Mouse (Mus musculus) natural killer cell, adult 2 months (primary cell): ENCODE results near the gene Tspear.
"Not testable (repeated sequence)": the region's sequence is repeated elsewhere in the genome, so short reads cannot be mapped to it uniquely, and the experiment has no call there.

ENCODE experiments used
- DNase-seq, 2 experiments: peaks; one replicate each; pipeline ENCODE4 v3.0.0; 2022; ENCODE audit warnings: low spot score in 2 of 2

The Tspear gene

GRCm38 (mm10) chr10:77787876-77788275 lies 101.5 kb downstream of the Tspear start, which contains the start of gene Gm7137:
Gene Gm7137, minus strand, starts transcription at chr10:77788200.
- DNase-seq, result not testable (repeated sequence)

- no peak for DNase-seq
Measured at GRCm38 (mm10) chr10:77788621-77789020, 102.3 kb downstream of the Tspear start.

GRCm38 (mm10) chr10:77794976-77795375 lies 108.6 kb downstream of the Tspear start, which contains the start of gene Gm9639:
Gene Gm9639, minus strand, starts transcription at chr10:77795076.
- DNase-seq, result no peak

DNA sequence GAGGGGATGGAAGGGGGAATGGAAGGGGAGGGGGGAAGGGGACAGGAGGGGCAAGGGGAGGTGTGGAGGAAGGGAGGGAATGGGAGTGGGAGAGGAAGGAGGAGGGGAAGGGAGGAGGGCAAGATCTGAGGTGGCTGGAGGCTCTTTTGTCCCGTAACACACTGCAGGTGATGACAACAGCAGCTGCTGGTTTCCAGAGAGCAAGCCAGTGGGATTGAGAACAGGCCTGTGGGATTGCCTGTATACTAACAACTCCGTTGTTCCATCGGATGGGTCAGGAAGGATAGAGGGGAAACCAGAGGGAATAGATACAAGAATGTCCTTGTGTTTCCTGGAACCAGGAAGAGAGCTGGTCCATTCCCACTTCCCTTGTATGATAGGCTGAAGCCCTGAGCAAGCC lies 111.3 kb downstream of the Tspear start:
- no peak for DNase-seq

GRCm38 (mm10) chr10:77798164-77798920 lies 112.0 kb downstream of the Tspear start:
- DNase-seq, result not testable (repeated sequence)

DNA sequence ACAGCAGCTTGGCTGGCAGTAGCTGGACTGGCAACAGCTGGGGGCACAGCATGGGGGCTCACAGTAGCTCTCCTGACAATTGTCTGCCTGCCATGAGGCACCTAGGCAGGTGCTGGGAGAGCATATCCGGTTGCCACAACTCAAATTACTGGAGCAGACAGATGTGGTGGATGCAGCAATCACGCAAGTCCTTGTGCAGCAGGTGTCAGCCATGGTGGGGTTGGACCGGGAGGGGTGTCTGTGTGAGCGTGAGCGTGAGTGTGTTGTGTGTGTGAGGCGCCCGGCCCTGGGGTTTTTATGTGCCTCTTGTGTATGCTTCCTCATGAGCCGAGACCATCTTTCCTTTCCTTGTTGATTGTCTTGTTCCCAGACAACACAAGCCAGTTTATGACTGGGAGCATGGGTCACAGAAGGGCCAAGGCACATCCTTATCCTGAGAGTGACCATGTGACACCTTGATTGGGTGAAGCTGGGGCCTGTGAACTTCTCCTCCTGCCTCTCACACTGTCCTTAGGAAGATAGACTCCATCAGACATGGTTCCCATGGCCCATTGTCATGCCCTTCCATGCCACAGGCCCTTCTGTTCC lies 112.6 kb downstream of the Tspear start, which contains the start of gene Gm19668:
Gene Gm19668, minus strand, starts transcription at position 213 of the 588 bp plus-strand sequence.
- no peak for DNase-seq

DNA sequence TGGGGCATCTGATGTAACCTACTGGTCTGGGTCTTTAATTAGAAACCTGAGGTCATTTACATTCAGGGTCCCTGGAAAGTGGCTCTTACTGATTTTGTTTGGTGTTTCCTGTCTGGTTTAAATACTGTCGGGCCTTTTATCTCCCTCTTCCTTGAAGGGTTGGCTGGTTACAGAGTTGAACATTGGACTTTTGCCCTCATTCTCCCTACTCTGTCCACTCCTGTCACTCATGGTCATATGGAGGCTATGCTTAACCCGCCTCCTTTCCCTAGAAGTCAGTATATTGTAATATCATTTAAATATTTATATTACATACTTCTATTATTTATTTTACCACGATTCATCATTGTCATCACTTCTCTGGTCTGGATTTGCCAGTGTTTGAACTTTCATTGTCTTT lies 117.7 kb downstream of the Tspear start:
- no peak for DNase-seq

DNA sequence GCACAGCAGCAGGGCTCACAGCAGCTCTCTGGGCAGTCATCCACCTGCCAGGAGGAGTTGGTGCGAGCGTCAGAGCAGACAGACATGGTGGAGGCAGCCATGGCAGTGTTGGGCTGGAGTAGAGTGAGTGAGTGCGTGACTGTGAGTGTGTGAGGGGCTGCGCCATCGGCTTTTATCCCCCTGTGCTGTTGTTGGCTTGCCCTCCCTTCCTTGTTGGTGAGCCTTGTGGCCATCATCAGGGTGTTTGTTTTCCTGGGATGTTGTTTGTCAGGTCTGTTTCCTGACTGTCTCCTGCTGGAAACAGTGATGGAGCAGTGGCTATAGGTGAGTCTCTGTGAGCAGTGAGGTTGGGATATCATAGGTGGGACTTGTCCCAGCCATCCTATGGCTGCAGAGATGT lies 125.4 kb downstream of the Tspear start, which contains the start of gene Gm9507:
Gene Gm9507, minus strand, starts transcription at position 101 of the 400 bp plus-strand sequence.
- DNase-seq, result no peak

- no peak for DNase-seq
Measured at GRCm38 (mm10) chr10:77814382-77814781, 128.0 kb downstream of the Tspear start, which contains the start of gene Gm2696. Gene Gm2696, plus strand, starts transcription at chr10:77814682.

DNA sequence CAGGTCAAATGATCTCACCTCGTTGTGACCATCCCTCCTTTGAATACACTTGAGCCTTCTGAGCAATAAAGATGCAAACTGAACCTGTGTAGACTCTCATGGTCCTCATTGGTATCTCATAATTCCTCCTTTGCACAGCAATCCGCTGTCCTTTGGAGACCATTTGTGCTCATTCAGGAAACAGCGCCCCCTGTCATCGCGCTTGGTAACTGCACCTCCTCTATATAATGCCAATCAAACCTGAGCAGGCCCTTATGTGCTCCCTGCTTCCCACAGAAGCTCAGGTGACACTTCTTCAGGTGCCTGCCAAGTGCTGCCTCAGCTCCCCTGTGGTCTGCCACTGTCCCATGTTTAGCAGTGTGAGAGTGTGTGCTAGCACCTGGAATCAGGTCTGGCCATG lies 129.1 kb downstream of the Tspear start:
- peak; percentile 28 to 38 for DNase-seq

DNA sequence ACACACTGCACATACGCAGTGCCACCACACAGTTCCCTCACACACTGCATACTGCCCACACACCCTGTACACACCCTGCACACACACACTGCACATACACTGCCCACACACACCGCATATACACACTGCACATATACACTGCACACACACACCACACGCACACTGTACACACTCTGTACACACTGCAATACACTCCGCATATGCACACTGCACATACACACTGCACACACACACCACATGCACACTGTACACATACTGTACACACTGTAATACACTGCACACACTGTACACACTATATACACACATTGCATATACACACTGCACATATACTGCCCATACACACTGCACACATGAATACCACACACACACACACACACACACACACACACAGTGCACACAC lies 132.2 kb downstream of the Tspear start:
- DNase-seq, result no peak

GRCm38 (mm10) chr10:77819203-77819602 lies 132.8 kb downstream of the Tspear start:
- DNase-seq, result no peak

DNA sequence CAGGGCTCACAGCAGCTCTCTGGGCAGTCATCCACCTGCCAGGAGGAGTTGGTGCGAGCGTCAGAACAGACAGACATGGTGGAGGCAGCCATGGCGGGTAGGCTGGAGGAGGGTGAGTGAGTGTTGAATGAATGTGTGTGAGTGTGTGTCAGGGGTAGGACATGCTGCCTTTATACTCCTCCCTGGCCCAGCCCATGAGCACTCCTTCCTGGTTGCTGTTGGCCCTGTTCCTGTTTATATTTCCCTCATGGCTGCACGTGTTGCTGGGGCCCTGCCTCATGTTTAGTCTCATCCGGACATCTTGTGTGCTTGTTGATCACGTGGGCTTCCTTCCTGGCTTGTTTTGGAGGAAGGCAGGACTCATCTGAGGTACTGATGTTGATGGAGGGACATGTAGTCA lies 140.6 kb downstream of the Tspear start, which contains the start of gene Krtap10-4:
Gene Krtap10-4, minus strand, starts transcription at position 145 of the 400 bp plus-strand sequence.
- no peak for DNase-seq

GRCm38 (mm10) chr10:77835647-77836046 lies 149.3 kb downstream of the Tspear start, which contains the start of gene Krtap10-10:
Gene Krtap10-10, plus strand, starts transcription at chr10:77835947.
- no peak for DNase-seq

DNA sequence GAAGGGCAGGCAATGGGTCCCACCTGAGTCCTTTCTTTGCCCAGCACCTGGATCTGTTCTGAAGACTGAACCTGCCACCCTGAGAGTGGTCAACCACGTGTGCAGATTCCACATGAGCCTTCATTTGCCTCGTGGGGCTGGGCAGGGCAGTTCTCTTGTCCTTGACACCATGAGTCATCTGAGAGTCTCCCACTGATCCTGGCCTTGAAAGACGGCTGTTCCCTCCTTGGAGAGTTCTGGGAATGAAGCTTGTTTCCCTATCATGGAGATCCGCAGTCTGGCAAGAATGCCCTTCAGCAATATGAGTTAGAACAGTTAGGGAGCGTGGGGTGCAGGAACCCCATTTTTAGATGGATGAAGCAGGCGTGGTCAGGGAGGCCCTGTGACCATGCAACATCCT lies 152.6 kb downstream of the Tspear start:
- DNase-seq, result no peak

GRCm38 (mm10) chr10:77846503-77846902 lies 160.1 kb downstream of the Tspear start, which contains the start of gene Gm36176:
Gene Gm36176, plus strand, starts transcription at chr10:77846803.
- DNase-seq, result no peak

DNA sequence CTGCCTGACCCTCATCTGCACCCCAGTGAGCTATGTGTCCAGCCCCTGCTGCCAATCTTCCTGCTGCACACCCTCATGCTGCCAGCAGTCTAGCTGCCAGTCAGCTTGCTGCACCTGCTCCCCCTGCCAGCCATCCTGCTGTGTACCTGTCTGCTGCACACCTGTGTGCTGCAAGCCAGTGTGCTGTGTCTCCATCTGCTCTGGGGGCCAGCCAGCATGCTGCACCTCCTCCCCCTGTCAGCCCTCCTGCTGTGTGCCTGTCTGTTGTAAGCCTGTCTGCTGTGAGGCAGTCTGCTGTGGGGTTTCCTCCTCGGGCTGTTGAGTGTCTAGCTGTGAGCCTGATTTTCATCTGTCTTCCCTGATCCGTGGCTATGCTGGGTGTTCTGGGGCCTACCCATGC lies 160.6 kb downstream of the Tspear start:
- no peak for DNase-seq

DNA sequence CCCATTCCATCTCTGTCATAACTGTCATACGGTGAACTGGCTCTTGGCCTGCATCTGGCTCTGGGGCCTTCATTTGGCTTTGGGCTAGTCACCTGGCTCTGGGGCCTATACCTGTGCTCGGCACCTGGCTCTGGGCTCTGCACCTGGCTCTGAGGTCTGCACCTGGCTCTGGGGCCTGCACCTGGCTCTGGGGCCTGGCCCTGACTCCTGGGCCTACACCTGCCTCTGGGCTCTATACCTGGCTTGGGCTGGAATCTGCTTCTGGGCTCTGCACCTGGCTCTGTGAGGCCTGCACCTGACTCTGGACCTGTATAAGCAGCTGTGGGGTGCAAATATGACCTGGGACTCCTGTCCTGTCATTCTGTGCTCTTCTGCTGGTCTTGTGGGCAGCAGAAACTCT lies 161.2 kb downstream of the Tspear start:
- DNase-seq, result no peak

DNA sequence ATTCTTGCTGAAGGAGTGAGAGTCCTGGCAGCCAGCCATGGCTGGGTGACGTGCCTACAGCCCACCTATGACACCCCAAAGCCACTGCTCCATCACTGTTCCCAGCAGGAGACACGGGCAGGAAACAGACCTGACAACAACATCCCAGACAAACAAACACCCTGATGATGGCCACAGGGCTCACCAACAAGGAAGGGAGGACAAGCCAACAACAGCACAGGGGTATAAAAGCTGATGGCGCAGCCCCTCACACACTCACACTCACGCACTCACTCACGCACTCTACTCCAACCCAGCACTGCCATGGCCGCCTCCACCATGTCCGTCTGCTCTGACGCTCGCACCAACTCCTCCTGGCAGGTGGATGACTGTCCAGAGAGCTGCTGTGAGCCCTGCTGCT lies 166.2 kb downstream of the Tspear start, which contains the start of gene Gm10318:
Gene Gm10318, plus strand, starts transcription at position 301 of the 400 bp plus-strand sequence.
- no peak for DNase-seq

DNA sequence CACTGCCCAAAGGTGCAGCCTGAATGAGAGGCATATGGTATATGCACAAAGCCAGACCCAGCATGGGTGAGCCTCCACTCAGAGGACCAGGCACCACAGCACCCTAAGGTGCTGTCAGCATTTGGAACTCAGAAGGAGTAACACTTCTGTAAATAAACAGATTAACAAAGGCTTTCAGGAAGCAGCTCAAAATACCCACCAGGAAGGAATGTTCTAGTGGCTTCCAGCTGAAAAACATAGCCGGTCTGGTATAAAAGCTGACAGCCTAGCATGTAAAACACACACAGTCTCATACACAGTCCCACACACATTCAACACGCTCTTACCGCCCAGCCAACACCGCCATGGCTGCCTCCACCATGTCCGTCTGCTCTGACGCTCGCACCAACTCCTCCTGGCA lies 175.3 kb downstream of the Tspear start, which contains the start of gene Gm3285:
Gene Gm3285, plus strand, starts transcription at position 301 of the 400 bp plus-strand sequence.
- DNase-seq, result no peak

GRCm38 (mm10) chr10:77864067-77864761 lies 177.8 kb downstream of the Tspear start:
- peak; percentile 77 to 78 for DNase-seq

- no peak for DNase-seq
Measured at GRCm38 (mm10) chr10:77864762-77865143, 178.4 kb downstream of the Tspear start.
